8 mouse cellular contexts compared by ENCODE assay signal in the genomic region with DNA sequence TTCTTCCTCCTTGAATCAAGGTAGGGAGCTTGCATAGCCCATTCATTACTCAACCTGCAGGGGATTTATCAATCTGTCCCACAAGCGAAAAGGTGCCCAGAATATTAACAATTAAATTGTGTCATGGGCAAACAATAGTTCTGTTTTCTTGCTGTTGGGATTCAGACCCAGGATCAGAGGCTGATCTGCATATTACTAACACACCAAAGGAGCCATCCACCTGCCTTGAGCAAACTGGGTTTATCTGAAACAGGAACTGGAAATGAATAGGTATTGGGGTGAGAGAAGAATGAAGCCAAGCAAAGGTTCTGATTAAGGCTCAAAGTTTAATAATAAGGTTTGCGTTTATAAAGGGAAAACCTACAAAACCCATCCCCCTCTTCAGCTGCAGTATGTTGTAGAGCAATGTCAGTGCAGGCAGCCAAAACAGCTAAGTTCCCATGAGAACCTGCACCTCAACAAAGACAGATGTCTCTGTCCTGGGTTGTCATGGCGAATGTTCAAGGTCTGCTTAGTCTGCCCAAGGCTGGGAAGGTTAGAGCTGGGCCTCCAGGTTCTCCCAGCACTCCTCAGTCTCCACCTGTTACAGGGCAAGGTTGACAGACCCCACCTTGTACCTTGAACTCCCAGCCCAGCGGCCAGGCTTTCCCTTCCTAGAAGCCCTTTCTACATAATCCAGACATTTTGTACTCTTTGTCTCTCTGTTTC. TPM values are rescaled to one million over a fixed set of nuclear protein-coding genes. Genes with fewer than 3 reads are reported as not detected.
DNase-seq lines count a peak whose midpoint lies in the region; ATAC-seq and TF ChIP-seq lines count a peak whose summit lies in the region.
"Not testable (repeated sequence)": the region's sequence is repeated elsewhere in the genome, so short reads cannot be mapped to it uniquely, and the experiment has no call there.

No protein-coding gene starts in this region.

- peak overlapping the region; percentile 76; the same call in 1 of the 2 replicates for H3K4me3 ChIP-seq in G1E (ENCODE audit: low read depth, low read length)
- H3K4me3 ChIP-seq in cerebellum, adult 2 months (replicated peaks; ENCODE audit: insufficient read depth, low read depth, low read length) = peak overlapping the region; percentile 45
- H3K4me3 ChIP-seq in forebrain, embryonic 13.5 days = peak overlapping the region; percentile 60
- H3K4me3 ChIP-seq in hindbrain, embryonic 11.5 days (ENCODE audit: low read depth, low read length) = not testable (repeated sequence)
- peak overlapping the region; percentile 52 for H3K4me3 ChIP-seq in kidney, postnatal 0 days (replicated peaks; ENCODE audit: low read depth, low read length)
- H3K4me3 ChIP-seq in lung, embryonic 14.5 days (ENCODE audit: low read depth, low read length) = peak overlapping the region; percentile 56; the same call in 1 of the 2 replicates
- H3K4me3 ChIP-seq in midbrain, postnatal 0 days (ENCODE audit: low read depth, low read length) = peak overlapping the region; percentile 42

- not testable (repeated sequence) for H3K27me3 ChIP-seq in G1E (ENCODE audit: insufficient read depth, low read length); cerebellum, adult 2 months (ENCODE audit: control insufficient read depth, insufficient read depth, low read length); forebrain, embryonic 13.5 days; hindbrain, embryonic 11.5 days (ENCODE audit: control insufficient read depth, insufficient read depth, low read length); kidney, postnatal 0 days (ENCODE audit: insufficient read depth, low read length); lung, embryonic 14.5 days (ENCODE audit: insufficient read depth, low read length); midbrain, postnatal 0 days (ENCODE audit: insufficient read depth, low read length)

- TF ChIP-seq POLR2A in cerebellum, adult 2 months (IDR thresholded peaks at IDR 0.05; ENCODE audit: borderline replicate concordance, insufficient read depth, low read length) = not testable (repeated sequence)

- DNase-seq in G1E (ENCODE audit: low spot score); cerebellum, adult 2 months; hindbrain, embryonic 11.5 days (ENCODE audit: low spot score); kidney, postnatal 0 days (ENCODE audit: low spot score); lung, embryonic 14.5 days; midbrain, postnatal 0 days (ENCODE audit: low spot score): not testable (repeated sequence)
- DNase-seq in yolk sac, embryonic 10.5 days (ENCODE audit: low spot score) = peak; percentile 29

- H3K27ac ChIP-seq in cerebellum, adult 2 months (ENCODE audit: insufficient read depth, low read length); forebrain, embryonic 13.5 days; hindbrain, embryonic 11.5 days (ENCODE audit: low read depth, low read length); kidney, postnatal 0 days; lung, embryonic 14.5 days (ENCODE audit: low read depth); midbrain, postnatal 0 days (ENCODE audit: low read depth, low read length): not testable (repeated sequence)

- not testable (repeated sequence) for H3K4me1 ChIP-seq in G1E (ENCODE audit: insufficient read depth, low read depth, low read length); cerebellum, adult 2 months (ENCODE audit: control insufficient read depth, insufficient read depth, low read length); forebrain, embryonic 13.5 days; hindbrain, embryonic 11.5 days (replicated peaks; ENCODE audit: control insufficient read depth, insufficient read depth, low read length); kidney, postnatal 0 days (replicated peaks; ENCODE audit: insufficient read depth, low read length); lung, embryonic 14.5 days (ENCODE audit: insufficient read depth); midbrain, postnatal 0 days (ENCODE audit: insufficient read depth, low read length)

- H3K9me3 ChIP-seq in G1E (replicated peaks); forebrain, embryonic 13.5 days (replicated peaks); hindbrain, embryonic 11.5 days (ENCODE audit: control insufficient read depth, low read length); kidney, postnatal 0 days (replicated peaks; ENCODE audit: low read length); lung, embryonic 14.5 days (ENCODE audit: low read depth, low read length); midbrain, postnatal 0 days (ENCODE audit: low read length): not testable (repeated sequence)

- 70% methylated on average over 4 of the region's 4 CpGs for WGBS in cerebellum, adult 2 months
- 62% methylated on average over 4 of the region's 4 CpGs for WGBS in forebrain, embryonic 13.5 days
- 68% methylated on average over 4 of the region's 4 CpGs for WGBS in hindbrain, embryonic 11.5 days
- 60% methylated on average over 4 of the region's 4 CpGs for WGBS in kidney, postnatal 0 days
- 50% methylated on average over 3 of the region's 4 CpGs for WGBS in lung, embryonic 14.5 days
- WGBS in midbrain, postnatal 0 days = 61% methylated on average over 4 of the region's 4 CpGs

- H3K9ac ChIP-seq in forebrain, embryonic 13.5 days; hindbrain, embryonic 11.5 days (ENCODE audit: low read depth, low read length); kidney, postnatal 0 days (ENCODE audit: low read depth, low read length); lung, embryonic 14.5 days; midbrain, postnatal 0 days (replicated peaks; ENCODE audit: low read length, poor library complexity, severe bottlenecking): not testable (repeated sequence)

- ATAC-seq in G1E (ENCODE audit: extremely low read depth, insufficient number of reproducible peaks, low FRiP score, poor library complexity, severe bottlenecking) = 0 out of 2 replicates have a peak, but pooled peaks have one; percentile 0
- ATAC-seq in forebrain, embryonic 13.5 days = not testable (repeated sequence)
- peak; percentile 26 for ATAC-seq in hindbrain, embryonic 11.5 days (ENCODE audit: low FRiP score)
- peak; percentile 60 for ATAC-seq in kidney, postnatal 0 days (replicated peaks; ENCODE audit: low FRiP score, low read depth)
- peak; percentile 13; the same call in 1 of the 2 replicates for ATAC-seq in lung, embryonic 14.5 days (ENCODE audit: insufficient read depth)
- peak; percentile 27; the same call in 1 of the 2 replicates for ATAC-seq in midbrain, postnatal 0 days (ENCODE audit: low FRiP score)

- not testable (repeated sequence) for H3K36me3 ChIP-seq in G1E (replicated peaks); forebrain, embryonic 13.5 days (ENCODE audit: poor library complexity, severe bottlenecking); hindbrain, embryonic 11.5 days (ENCODE audit: control insufficient read depth, insufficient read depth, low read length); kidney, postnatal 0 days (ENCODE audit: insufficient read depth, low read length); lung, embryonic 14.5 days (ENCODE audit: insufficient read depth); midbrain, postnatal 0 days (ENCODE audit: insufficient read depth, low read length)

- H3K4me2 ChIP-seq in forebrain, embryonic 13.5 days = peak overlapping the region; percentile 69
- H3K4me2 ChIP-seq in hindbrain, embryonic 11.5 days (replicated peaks; ENCODE audit: low read depth, low read length) = peak overlapping the region; percentile 25; the same call in 1 of the 2 replicates
- H3K4me2 ChIP-seq in kidney, postnatal 0 days (ENCODE audit: low read length) = peak overlapping the region; percentile 59
- peak overlapping the region; percentile 60; the same call in 1 of the 2 replicates for H3K4me2 ChIP-seq in lung, embryonic 14.5 days
- H3K4me2 ChIP-seq in midbrain, postnatal 0 days (ENCODE audit: low read depth, low read length, poor library complexity, severe bottlenecking) = peak overlapping the region; percentile 63; the same call in 1 of the 2 replicates

- TF ChIP-seq CTCF in G1E (IDR thresholded peaks at IDR 0.05; ENCODE audit: low read depth, low read length); cerebellum, adult 2 months (IDR thresholded peaks at IDR 0.05; ENCODE audit: borderline replicate concordance, insufficient read depth, low read depth, low read length); kidney, postnatal 0 days (IDR thresholded peaks at IDR 0.05; ENCODE audit: low read depth); lung, embryonic 14.5 days (IDR thresholded peaks at IDR 0.05; ENCODE audit: low read depth); midbrain, postnatal 0 days (IDR thresholded peaks at IDR 0.05): not testable (repeated sequence)

RNA-seq across cellular contexts. Expression of gene 4930522L14Rik, which starts 0.5 kb away (rescaled TPM):
- 32.4 and 34.4 TPM in 2 replicates for total RNA-seq in G1E (2014; fragmentation: Nextera tagmentation)
- 20.4 and 26.7 TPM in 2 replicates for total RNA-seq in G1E (2017)
- polyA plus RNA-seq in G1E (2012) = 0.10 and 0.28 TPM in 2 replicates
- 3.5 and 3.8 TPM in 2 replicates for polyA plus RNA-seq in cerebellum, adult 2 months (2012; rRNA removed)
- 6.5 and 7.2 TPM in 2 replicates for polyA plus RNA-seq in forebrain, embryonic 13.5 days (2015; fragmentation: Nextera tagmentation; extraction: Ambion mirVana)
- polyA plus RNA-seq in hindbrain, embryonic 11.5 days (2014; fragmentation: Nextera tagmentation; extraction: Ambion mirVana) = 6.8 and 8.4 TPM in 2 replicates
- 11.1 and 12.9 TPM in 2 replicates for polyA plus RNA-seq in kidney, postnatal 0 days (2015; fragmentation: Nextera tagmentation; extraction: Ambion mirVana)
- 9.8 and 11.8 TPM in 2 replicates for polyA plus RNA-seq in lung, embryonic 14.5 days (2014; fragmentation: Nextera tagmentation; extraction: Ambion mirVana)
- total RNA-seq in midbrain, postnatal 0 days (2014; rRNA removed) = 1.5 and 2.5 TPM in 2 replicates
- 3.3 and 3.7 TPM in 2 replicates for polyA plus RNA-seq in midbrain, postnatal 0 days (2015; fragmentation: Nextera tagmentation; extraction: Ambion mirVana)
